Mouse (Mus musculus) CH12F3 (cell line): ENCODE results near the gene Baiap2.

Experiments used
- in situ Hi-C: fragments of 300-500 bp; cut with MboI; formaldehyde crosslinking; loops from 2 replicates; pipeline ENCODE4 v1.14.3; 2020; ENCODE audit warnings: low sequenced_read_pairs

Baiap2 gene

GRCm38 (mm10) chr11:119942727-119943427 is at the start of gene Baiap2:
TSS of gene Baiap2 (plus strand) at chr11:119942763.
- in situ Hi-C loops, result no loop called here

GRCm38 (mm10) chr11:119893667-119894236 is 48.8 kb upstream of the Baiap2 start:
- in situ Hi-C loops, result no loop called here

GRCm38 (mm10) chr11:119894634-119895033 is 47.9 kb upstream of the Baiap2 start:
- in situ Hi-C loops, result no loop called here

- in situ Hi-C loops, result no loop called here
Measured at GRCm38 (mm10) chr11:119897041-119897440, 45.5 kb upstream of the Baiap2 start.

- in situ Hi-C loops, result no loop called here
Measured at GRCm38 (mm10) chr11:119898976-119899375, 43.6 kb upstream of the Baiap2 start.

GRCm38 (mm10) chr11:119901174-119901573 is 41.4 kb upstream of the Baiap2 start:
- in situ Hi-C loops, result no loop called here

- in situ Hi-C loops, result no loop called here
Measured at GRCm38 (mm10) chr11:119902891-119903290, 39.7 kb upstream of the Baiap2 start.

GRCm38 (mm10) chr11:119904621-119905286 is 37.8 kb upstream of the Baiap2 start:
- in situ Hi-C loops, result loop anchor here (5.0 kb wide), 1 partner anchor 402 kb away; no protein-coding TSS in a partner anchor

- in situ Hi-C loops, result loop anchor here (5.0 kb wide), 1 partner anchor 403 kb away; no protein-coding TSS in a partner anchor
Measured at GRCm38 (mm10) chr11:119905794-119906193, 36.8 kb upstream of the Baiap2 start.

- in situ Hi-C loops, result loop anchor here (5.0 kb wide), 1 partner anchor 405 kb away; no protein-coding TSS in a partner anchor
Measured at GRCm38 (mm10) chr11:119907006-119907650, 35.4 kb upstream of the Baiap2 start.

GRCm38 (mm10) chr11:119907711-119908110 is 34.9 kb upstream of the Baiap2 start:
- in situ Hi-C loops, result loop anchor here (5.0 kb wide), 1 partner anchor 405 kb away; no protein-coding TSS in a partner anchor

GRCm38 (mm10) chr11:119909436-119909835 is 33.1 kb upstream of the Baiap2 start:
- in situ Hi-C loops, result loop anchor here (5.0 kb wide), 1 partner anchor 407 kb away; no protein-coding TSS in a partner anchor

- in situ Hi-C loops, result no loop called here
Measured at GRCm38 (mm10) chr11:119912845-119913244, 29.7 kb upstream of the Baiap2 start.

- in situ Hi-C loops, result no loop called here
Measured at GRCm38 (mm10) chr11:119913291-119913934, 29.1 kb upstream of the Baiap2 start, which contains the start of gene Chmp6. TSS of gene Chmp6 (plus strand) at chr11:119913441.

- in situ Hi-C loops, result no loop called here
Measured at GRCm38 (mm10) chr11:119913935-119914314, 28.6 kb upstream of the Baiap2 start.

- in situ Hi-C loops, result no loop called here
Measured at GRCm38 (mm10) chr11:119914381-119914780, 28.2 kb upstream of the Baiap2 start.

- in situ Hi-C loops, result loop anchor here (5.0 kb wide), 1 partner anchor 72 kb away; no protein-coding TSS in a partner anchor
Measured at GRCm38 (mm10) chr11:119915666-119916065, 26.9 kb upstream of the Baiap2 start.

- in situ Hi-C loops, result loop anchor here (5.0 kb wide), 1 partner anchor 71 kb away; no protein-coding TSS in a partner anchor
Measured at GRCm38 (mm10) chr11:119916102-119916790, 26.3 kb upstream of the Baiap2 start.

- in situ Hi-C loops, result loop anchor here (5.0 kb wide), 1 partner anchor 70 kb away; no protein-coding TSS in a partner anchor
Measured at GRCm38 (mm10) chr11:119916834-119917469, 25.6 kb upstream of the Baiap2 start.
